Mouse (Mus musculus): ENCODE results near the gene Isg15. TPM values are rescaled to one million over a fixed set of nuclear protein-coding genes. Genes with fewer than 3 reads are reported as not detected.
A peak's percentile ranks its signal among the peaks of the same experiment; 100 is the strongest.

Isg15 gene
- total RNA-seq, 2 experiments from 2014 or later, result 11.1 TPM; not detected in 1

DNA sequence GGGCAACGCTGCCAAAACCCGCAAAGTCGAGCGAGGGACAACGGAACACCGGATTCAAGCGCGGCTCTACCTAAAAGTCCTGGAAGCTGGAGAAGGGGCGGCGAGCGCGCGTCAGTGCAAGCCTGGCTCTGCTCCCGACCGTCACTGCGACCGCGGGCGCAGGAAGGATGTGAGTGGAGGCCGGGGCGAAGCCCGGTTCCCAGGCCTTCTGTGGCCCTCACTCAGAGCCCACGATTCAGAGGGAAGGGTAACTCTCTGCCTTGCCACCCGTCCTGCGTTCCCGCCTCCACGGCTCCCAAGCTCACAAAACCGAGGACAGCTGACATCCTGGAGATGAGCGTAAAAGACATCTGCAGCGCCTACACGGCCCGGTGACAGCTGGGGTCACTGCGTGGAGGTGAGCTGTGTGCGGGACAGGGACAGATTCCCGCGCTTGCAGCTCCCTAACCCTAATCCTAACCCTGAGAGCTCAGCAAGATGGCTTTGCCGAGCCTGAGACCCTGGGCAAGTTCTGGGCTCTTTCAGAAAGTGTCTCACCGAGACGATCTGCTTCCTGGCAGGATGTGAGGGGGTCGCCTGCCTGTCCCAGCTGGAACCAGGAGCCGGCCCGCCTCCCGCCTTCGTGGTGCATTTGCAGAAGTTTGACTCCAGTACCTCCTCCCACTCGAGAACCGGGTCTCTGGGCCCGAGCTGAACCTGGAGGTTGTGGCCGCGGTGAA is 3.0 kb upstream of the Isg15 start:
- peak; percentile 50 for ATAC-seq (replicated peaks; ENCODE audit: poor library complexity, severe bottlenecking)

DNA sequence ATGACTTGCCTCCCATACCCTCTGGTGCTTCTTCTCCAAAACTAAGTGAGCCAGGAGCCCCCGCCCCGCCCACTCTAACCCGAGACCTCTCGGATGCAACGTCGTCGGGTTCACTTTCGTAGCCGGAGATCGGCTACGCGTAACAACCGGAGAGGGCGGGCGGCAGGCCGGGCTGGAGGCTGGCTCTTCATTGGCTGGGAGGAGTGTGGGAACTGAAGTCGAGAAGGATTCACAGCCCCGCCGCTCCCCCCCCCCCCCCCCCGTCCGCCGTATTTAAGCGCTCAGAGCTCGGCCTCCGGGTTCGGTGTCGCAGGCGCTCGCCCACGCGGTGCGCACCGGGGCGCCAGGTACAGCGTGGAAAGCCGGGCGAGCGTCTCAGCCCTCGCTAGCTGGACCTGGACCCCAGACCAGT is 2.4 kb upstream of the Isg15 start, which contains the start of gene AW011738:
Gene AW011738, plus strand, starts transcription at position 304 of the 412 bp plus-strand sequence.
- ATAC-seq (replicated peaks; ENCODE audit: poor library complexity, severe bottlenecking), result peak; percentile 75

DNA sequence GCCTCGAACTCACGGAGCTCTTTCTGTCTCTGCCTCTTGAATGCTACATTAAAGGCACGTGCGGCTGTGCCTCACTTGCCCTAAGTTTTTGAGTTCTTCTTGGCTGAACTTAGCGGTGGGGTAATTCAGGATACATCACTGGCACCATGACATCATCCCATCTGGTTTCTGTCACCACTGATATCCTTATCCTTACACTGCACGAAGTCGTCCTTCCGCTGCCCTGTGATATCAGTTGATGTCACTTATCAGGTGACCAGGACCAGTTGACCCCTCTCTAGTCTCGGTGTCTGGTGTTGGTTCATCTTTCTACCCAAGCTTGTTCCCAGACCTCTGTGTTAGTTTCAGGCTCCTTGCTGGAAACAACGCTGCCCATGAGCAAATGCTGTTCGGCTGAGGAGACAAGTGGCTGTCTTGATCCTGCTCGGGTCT is 1.9 kb upstream of the Isg15 start:
- no peak for ATAC-seq (replicated peaks; ENCODE audit: poor library complexity, severe bottlenecking)

DNA sequence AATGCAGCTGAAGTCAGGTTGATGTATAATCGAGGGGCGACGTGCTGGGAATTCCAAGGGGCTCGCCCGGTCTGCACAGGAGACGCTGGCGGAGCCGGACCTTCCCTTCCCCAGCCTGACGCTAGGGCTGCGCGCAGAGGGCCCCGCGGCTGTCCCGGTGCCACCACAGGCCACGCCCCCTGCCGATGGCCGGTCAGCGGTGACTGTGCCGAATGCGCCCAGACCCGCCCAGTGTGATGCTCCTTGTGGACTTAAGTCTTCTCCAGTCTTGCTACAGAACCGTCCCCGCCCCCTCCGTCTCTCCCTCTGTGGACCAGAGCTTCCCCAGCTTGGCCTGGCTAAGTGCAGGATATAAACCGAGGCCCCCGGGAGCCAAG is 2.8 kb downstream of the Isg15 start:
- ATAC-seq (replicated peaks; ENCODE audit: poor library complexity, severe bottlenecking), result peak; percentile 86

DNA sequence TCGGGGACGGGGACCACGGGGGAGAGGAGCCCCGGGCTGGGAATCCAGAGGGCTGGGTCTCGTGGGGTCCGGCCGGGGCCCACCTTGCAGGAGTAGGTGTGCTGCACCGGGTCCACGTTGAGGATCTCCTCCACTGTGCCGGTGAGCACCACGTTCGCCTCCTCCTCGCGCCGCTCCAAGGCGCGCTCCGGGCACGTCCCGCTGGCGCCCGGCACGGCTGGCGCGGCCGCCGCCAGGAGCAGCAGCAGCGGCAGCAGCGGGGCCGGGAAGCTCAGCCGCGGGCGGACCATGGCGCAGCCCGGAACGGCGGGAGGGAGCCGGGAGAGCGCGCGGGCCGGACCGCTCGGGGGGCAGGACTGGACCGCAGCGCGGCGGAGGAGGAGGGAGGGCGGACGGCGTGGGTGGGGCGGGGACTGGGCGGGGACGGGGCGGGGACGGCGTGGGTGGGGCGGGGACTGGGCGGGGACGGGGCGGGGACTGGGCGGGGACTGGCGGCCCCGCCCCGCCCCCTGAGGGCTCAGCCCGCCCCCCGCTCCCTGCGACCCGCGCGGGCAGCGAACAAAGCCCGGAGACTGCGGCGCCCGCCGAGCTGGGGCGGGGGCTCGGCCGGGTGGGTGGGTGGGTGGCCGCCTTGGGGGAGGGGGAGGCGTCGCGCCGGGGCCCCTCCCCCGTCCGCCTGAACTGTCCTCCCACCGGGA is 3.3 kb downstream of the Isg15 start, which contains the start of gene Agrn:
Gene Agrn, minus strand, starts transcription at position 358 of the 698 bp plus-strand sequence.
- ATAC-seq (replicated peaks; ENCODE audit: poor library complexity, severe bottlenecking), result peak; percentile 61

DNA sequence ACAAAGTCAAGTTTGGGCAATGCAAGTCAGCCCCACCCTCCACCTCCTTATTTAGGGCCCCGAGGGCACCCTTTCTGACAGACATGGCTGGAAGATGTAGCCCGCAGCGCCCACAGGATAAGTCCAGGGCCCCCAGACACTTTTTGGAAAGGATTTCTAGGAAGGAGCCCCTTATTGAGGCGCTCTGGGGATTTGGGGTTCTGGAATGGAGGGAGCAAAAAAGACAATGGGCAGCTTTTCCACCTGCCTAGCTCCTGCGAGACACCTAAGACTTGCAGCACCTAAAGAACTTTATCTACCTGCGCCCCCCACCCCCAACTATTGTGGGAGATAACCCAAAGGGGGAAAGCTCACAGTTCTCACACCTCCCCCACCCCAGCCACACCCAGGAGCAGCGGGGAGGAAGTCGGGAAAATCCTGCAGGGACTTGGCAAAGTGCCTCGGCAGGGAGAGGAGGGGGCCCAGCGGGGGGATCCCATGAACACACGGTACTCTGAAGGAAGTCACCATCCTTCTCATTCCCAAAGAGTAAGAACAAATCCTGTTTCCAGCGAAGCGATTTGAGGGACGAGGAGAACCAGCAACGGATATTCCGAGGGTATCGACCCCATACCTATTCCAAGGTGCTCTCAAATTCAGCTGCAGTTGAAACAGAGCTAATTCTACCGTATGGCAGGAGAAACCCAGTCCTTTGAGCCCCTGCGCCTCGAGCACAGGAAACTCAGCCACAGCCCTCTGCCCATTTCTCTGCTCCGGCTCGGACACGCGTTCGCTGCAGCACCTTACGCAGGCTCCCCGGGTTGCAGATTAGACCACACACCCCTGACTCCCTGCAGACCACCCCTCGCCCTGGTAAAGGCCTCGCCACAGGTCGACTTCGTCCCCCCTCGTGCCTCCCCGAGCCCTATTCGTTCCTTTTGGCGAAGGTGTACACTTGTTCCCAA is 4.4 kb downstream of the Isg15 start:
- no peak for ATAC-seq (replicated peaks; ENCODE audit: poor library complexity, severe bottlenecking)

DNA sequence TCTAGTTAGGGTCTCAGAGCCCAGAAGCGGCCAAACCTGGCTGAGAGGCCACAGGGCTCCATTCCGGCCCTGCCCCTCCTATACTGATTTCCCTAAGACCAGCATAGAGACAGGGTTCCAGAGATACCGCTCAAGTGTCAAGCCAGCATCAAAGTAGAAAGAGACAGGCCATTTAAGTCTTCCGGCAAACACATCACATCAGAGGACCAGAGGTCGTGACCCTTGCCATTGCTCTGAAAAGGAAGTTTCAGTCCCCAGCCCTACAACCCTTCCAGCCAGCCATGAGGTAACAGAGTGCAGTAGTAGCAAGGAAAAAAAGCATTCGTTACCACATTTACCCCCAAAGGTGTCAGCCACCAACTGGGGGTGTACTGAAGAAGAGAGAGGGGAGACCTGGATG is 6.3 kb downstream of the Isg15 start:
- no peak for ATAC-seq (replicated peaks; ENCODE audit: poor library complexity, severe bottlenecking)

DNA sequence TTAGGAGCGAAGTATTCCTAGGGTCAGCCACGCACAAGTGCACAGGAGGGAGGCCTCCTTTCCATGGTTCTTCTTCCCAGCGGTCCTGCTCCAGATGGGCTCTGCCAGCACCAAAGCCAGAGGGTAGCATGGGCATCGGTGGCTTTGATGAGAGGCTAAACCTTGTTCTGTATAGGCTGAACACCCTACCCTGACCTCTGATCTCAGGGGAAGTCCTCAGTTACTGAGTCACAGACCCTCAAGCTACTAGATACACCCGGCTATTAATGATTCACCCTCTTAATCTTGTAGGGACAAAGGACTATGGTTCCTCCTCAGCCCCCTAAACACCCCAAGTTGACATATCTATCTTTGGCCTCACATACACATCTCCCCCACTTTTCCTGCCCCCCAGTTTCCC is 6.7 kb downstream of the Isg15 start:
- ATAC-seq (replicated peaks; ENCODE audit: poor library complexity, severe bottlenecking), result no peak

DNA sequence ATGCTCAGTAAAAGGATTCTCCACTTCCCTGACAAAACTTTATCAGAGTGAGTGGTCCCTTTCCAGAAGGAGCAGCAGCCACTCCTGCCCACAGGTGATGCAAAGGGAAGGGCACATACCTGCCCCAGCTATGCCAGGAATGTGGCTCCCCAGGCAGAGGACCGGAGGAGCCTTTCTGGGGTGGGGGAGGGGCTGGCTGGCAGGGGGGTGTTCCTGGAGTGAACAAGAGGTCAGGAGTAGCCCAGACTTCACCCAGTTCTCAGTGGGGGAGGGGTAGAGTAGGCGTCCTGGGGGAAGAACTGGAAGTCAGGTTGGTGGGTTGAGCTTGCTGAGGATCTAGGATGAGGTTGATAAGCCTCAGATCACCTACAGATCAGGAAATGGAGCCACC is 7.4 kb downstream of the Isg15 start:
- ATAC-seq (replicated peaks; ENCODE audit: poor library complexity, severe bottlenecking), result no peak

DNA sequence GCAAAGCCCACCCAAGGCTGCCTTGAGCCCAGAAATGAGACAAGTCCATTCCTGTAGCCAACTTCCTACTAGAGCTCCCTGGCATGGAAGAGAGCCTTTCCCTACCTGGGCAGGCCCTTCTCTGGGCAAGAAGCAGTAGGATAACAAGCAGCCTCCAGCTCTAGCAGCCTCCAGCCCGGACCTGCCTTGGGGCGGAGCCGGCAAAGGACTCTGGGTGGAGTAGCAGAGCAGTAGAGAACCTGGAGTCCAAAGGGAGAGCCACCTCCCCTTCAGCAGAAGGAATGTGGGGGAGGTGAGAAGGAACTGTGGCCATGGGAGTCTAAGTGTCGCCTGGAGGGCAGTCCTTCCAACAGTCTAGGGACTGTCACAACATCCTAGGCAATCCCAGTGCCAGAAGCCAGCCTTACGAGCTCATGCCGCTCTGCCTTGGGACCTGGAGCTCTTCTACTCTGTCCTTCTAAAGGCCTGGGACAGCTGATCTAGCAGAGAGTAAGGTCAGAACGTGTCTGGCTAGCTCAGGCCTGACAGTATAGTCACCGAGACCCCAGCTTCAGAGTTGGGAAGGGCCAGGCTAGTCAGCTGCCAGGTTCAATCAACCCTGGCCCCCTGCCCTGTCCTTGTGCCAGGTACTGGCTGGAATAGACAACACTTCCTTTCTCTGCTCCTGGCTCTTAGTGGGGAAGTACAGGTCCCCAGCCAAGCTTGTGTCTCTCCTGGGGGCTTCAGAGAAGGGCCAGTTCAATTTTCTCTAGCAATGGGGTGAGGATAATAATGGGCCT is 8.0 kb downstream of the Isg15 start:
- no peak for ATAC-seq (replicated peaks; ENCODE audit: poor library complexity, severe bottlenecking)

DNA sequence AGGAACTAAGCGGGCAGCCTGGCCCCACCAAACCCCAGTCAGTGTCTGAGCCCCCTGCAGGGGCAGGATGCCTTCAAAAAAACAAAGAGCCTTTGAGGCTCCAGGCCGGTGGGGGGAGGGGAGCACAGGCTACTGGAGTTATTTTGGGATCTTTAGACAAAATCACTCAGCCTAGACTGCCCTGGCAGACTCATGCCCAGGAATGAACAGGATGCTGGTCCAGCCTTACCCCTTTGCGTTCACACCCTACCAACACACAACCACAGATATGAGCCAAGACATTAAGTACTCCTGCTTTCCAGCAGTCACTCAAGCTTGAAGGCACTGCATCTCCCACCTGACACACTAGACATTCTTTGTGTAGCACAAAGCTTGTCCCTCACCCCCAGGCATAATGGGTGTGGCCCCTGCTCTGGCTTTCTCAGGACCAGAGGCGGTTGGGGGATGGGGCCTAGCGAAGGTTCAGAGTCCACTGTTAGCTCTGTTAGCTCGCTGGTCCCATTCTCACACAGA is 11.8 kb downstream of the Isg15 start:
- ATAC-seq (replicated peaks; ENCODE audit: poor library complexity, severe bottlenecking), result peak; percentile 7

DNA sequence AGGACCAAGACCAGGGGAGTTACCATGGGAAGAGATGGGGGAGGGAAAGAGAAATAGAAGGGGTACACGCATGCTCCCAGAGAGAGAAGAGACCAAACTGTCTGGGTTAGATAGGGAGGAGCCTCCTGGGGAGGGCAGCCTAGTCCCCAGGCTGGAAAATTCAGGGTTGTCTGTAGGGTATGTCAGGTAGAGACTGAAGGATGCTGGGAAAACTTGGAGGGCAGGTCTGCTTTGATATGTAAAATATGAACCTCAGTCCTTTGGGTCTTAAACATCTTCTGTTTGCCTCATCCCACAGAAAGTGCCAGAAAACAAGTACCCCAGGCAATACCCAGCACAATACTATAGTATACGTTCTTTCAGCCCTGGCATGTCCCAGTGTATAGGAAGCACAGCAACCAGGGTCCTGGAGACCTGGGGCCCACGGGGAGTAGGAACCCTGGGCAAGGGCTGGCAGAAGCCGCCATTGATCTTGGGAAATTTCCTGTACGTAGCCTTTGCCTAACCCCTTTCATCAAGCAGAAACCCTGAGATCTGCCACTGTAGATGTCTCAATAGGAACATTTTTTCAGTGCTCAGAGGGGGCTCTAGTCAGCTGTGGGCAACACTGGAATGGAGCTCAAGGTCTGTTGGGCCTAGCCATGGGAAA is 12.3 kb downstream of the Isg15 start:
- ATAC-seq (replicated peaks; ENCODE audit: poor library complexity, severe bottlenecking), result peak; percentile 81

DNA sequence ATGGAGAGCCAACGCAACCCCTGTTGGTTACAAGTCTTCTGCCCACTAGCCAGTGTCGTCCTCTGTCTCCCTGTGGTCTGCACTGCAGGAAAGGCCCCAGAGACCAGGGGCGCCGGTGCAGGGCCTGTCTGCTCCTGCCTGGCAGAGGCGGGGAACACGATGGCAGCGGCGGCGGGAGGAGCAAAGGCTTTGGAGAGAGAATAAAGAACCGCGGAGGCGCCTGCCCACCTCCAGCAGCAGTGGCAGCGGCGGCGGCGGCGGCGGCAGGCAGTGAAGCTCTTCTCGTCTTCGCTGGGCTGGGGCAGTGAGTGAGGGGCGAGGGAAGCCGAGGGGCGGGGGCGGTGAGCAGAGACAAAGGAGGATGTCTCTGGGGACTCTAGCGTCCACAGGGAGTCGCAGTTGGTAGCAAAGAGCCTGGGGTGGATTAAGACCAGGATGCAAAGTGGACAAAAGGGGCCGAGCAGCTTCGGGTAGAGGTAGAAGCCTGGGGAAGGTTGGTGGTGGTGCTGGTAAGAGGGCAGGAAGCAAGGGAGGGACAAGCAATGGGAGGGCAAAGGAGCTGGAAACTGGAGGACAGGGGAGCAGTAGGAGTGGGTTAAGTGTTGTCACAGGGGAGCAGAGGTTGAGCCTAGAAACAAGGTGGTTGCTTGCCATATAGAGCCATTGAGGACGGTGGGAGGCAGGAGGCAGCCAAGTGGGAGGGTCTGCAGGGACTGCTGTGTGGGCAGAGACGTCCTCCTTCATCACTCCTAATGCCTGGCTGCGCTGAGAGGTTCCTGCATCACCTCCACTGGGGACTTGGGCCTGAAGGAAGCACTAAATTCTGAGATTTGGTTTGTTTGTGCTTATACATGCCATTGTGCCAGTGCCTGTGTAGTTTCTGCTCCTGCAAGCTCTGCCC is 14.4 kb downstream of the Isg15 start:
- ATAC-seq (replicated peaks; ENCODE audit: poor library complexity, severe bottlenecking), result no peak

DNA sequence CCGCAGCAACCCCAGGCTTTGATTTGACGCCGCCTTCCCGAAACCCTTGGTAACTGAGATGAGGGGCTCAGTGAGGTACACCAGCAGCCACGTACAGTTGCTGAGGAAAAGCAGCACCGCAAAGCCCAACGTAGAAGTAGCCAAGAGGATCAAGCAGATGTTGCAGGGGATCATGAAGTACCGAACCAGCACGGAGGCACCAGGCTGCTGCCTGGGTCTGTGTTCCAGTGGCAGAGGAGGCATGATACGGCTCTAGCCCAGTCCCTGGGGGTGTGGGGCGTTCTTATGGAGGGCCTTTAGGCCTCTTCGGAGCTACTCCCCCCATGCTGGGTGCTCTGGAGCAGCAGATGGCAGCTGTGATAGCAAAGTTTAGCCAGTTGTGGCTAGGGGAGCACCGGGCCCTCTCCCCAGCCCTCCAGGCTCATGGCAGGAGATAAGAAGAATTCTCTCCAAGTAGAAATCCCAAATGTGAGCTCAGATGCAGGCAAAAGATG is 15.1 kb downstream of the Isg15 start:
- ATAC-seq (replicated peaks; ENCODE audit: poor library complexity, severe bottlenecking), result no peak

DNA sequence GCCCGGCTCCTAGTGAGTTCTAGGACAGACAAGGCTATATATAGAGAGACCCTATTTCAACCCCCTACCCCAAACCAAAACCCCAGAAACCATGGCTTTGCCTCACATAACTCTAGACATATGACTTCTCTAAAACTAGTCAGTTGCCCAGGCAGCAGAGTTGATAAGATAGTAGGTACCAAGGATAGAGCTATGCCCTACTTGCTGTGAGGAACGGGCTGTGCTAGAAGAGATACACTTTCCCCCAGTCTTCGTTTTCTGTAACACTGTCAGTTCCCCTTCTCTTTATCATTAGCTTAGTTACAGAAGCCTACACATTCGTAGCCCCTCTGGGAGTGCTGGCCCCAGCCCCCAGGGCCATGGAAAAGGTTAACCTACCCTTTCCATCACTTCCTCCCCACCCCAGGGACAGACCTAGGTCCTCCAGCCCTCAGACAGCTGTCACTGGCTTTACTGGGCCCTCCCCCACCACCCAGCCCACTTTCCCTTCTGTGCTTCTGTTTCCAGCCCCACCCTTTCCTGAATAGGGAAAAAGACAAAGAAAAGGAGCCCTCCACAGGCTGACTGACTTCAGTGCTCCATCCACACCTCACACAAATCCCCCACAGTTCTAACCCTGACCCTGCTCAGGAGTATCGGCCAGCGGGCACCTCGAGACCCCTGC is 16.2 kb downstream of the Isg15 start:
- no peak for ATAC-seq (replicated peaks; ENCODE audit: poor library complexity, severe bottlenecking)

DNA sequence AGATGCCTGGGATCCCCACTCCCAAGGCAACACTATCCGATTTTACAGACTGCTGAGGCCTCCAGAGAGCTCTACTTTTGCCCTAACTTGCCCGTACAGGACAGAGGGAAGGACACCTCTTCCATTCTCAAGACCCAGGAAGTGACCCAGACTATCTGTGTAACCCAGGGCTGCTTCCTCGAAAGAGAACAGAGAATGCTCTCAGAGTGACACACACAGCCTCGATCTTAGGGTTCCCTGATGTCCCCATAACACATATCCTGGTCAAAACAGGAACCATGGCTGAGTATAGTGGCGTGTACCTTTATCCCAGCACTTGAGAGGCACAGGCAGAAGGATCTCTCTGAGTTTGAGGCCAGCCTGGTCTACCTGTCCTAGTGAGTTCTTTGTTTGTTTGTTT is 16.9 kb downstream of the Isg15 start:
- peak; percentile 54 for ATAC-seq (replicated peaks; ENCODE audit: poor library complexity, severe bottlenecking)

DNA sequence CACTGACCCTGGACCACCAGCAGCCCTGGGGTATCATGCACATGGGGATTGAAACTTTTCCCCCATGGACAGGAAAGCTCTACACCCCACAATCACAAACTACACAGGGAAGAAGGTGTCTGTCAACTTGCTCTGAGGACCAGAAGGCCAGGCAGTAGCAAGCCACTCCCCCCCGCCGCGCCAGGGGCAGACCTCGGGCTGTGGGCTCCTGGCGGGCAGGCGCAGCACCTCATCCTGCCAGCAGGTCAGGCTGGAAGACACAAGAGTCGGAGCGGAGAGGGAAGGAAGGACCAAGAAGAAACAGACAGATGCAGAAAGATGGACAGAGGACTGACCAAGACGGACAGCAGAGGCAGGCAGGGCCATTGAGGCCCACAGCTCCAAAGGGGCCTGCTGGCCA is 23.0 kb downstream of the Isg15 start:
- ATAC-seq (replicated peaks; ENCODE audit: poor library complexity, severe bottlenecking), result no peak

DNA sequence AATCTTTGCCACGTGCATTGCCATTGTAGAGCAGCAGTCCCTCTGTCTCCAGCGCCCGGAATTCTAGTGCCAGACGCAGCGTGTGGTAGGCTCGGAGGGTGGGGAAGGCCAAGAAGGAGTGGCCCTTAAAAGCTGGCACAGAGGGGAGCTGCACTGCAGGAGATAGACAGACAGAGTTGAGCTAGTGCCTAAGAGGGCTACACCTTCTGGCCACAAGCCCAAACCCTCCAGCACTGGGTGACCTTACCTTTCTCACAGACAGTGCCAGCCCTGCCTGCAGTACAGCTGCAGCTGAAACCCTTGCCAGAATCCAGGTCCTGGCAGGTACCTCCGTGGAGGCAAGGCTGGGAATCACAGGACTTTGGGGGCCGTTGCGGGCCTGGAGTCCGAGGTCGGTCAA is 28.8 kb downstream of the Isg15 start:
- ATAC-seq (replicated peaks; ENCODE audit: poor library complexity, severe bottlenecking), result no peak

Data from granulocyte monocyte progenitor cell, adult 5-6 weeks (primary cell).